Mouse (Mus musculus) kidney, embryonic 14.5 days (tissue): ENCODE measurements around the gene Il2rb. TPM values are rescaled to one million over a fixed set of nuclear protein-coding genes. Genes with fewer than 3 reads are reported as not detected.

ENCODE experiments used
- ATAC-seq: fragments of 200-750 bp; cut with Nextera tagmentation; 2 replicates; pipeline ENCODE4 v1.8.0; 2017; ENCODE audit warnings: moderate number of reproducible peaks, mild to moderate bottlenecking, moderate TSS enrichment, moderate library complexity; ENCODE audit not compliant: low FRiP score, low TSS enrichment
- H3K27ac ChIP-seq: fragments of 300-500 bp; sonication (generic); 2 replicates; pipeline ENCODE4 v1.5.1; 2014; ENCODE audit warnings: low read depth, mild to moderate bottlenecking, low read length, moderate library complexity, mixed read lengths
- H3K27me3 ChIP-seq: fragments of 300-500 bp; sonication (generic); 2 replicates; pipeline ENCODE4 v1.6.1; 2014; ENCODE audit warnings: mild to moderate bottlenecking, low read length; ENCODE audit not compliant: control insufficient read depth, insufficient read depth
- H3K36me3 ChIP-seq: fragments of 300-500 bp; sonication (generic); 2 replicates; pipeline ENCODE4 v1.6.1; 2014; ENCODE audit warnings: low read length, mixed read lengths; ENCODE audit not compliant: control insufficient read depth, insufficient read depth
- H3K4me1 ChIP-seq: fragments of 300-500 bp; sonication (generic); 2 replicates; pipeline ENCODE4 v1.6.1; 2014; ENCODE audit warnings: low read length, mixed read lengths; ENCODE audit not compliant: control insufficient read depth, insufficient read depth
- H3K4me2 ChIP-seq: fragments of 300-500 bp; sonication (generic); replicated peaks from 2 replicates; pipeline ENCODE4 v1.6.1; 2014; ENCODE audit warnings: low read depth, mild to moderate bottlenecking, low read length
- H3K4me3 ChIP-seq: fragments of 300-500 bp; sonication (generic); 2 replicates; pipeline ENCODE4 v1.5.1; 2014; ENCODE audit warnings: mild to moderate bottlenecking, low read length
- H3K9ac ChIP-seq: fragments of 300-500 bp; sonication (generic); 2 replicates; pipeline ENCODE4 v1.6.1; 2014; ENCODE audit warnings: low read depth, mild to moderate bottlenecking, low read length, moderate library complexity
- H3K9me3 ChIP-seq: fragments of 300-500 bp; sonication (generic); 2 replicates; pipeline ENCODE4 v1.6.1; 2016; ENCODE audit warnings: low read length; ENCODE audit not compliant: control insufficient read depth
- WGBS: fragments of 180-500 bp; shearing (Covaris S2); extraction: QIAGEN DNeasy Blood & Tissue Kit; methylation state at CpG from one replicate; pipeline ENCODE4 v1.1.7; 2014; 5-methylcytosine and 5-hydroxymethylcytosine counted together
- polyA plus RNA-seq: library from polyadenylated mRNA; unstranded; fragments of >200 nt; fragmentation: Nextera tagmentation; extraction: Ambion mirVana; gene quantifications from 2 replicates; pipeline ENCODE4 v1.2.1, GENCODE M21; 2014

The Il2rb gene
- polyA plus RNA-seq, 1 experiment from 2014 or later: 0.60 TPM

- 54% methylated on average over 10 of the region's 10 CpGs for WGBS
- Histone ChIP-seq H3K27ac (no peak overlapping the region), H3K36me3 (no peaks in the 10 kb centered on the region), H3K9ac (no peak overlapping the region), H3K27me3 (no peaks in the 10 kb centered on the region), H3K4me2 (no peak overlapping the region), H3K4me1 (peaks cover 25% of the 10 kb centered on the region), H3K9me3 (no peaks in the 10 kb centered on the region), H3K4me3 (no peak overlapping the region)
- no peak for ATAC-seq
Measured at GRCm38 (mm10) chr15:78533346-78533835, 38.3 kb upstream of the Il2rb start.

GRCm38 (mm10) chr15:78532566-78533345 is 37.7 kb upstream of the Il2rb start:
- ATAC-seq: no peak
- Histone ChIP-seq H3K27ac (no peak overlapping the region), H3K4me3 (no peak overlapping the region), H3K36me3 (no peaks in the 10 kb centered on the region), H3K9me3 (no peaks in the 10 kb centered on the region), H3K4me1 (peaks cover 25% of the 10 kb centered on the region), H3K4me2 (no peak overlapping the region), H3K27me3 (no peaks in the 10 kb centered on the region), H3K9ac (no peak overlapping the region)
- WGBS: 67% methylated on average over 10 of the region's 10 CpGs

- Histone ChIP-seq H3K27ac (peak overlapping the region; percentile 75), H3K36me3 (no peaks in the 10 kb centered on the region), H3K4me3 (peak overlapping the region; percentile 34; the same call in 1 of the 2 replicates), H3K9me3 (no peaks in the 10 kb centered on the region), H3K4me2 (peak overlapping the region; percentile 57), H3K27me3 (no peaks in the 10 kb centered on the region), H3K9ac (peak overlapping the region; percentile 70), H3K4me1 (peaks cover 25% of the 10 kb centered on the region)
- ATAC-seq: peak; percentile 78
- WGBS: under 1% methylated on average over 25 of the region's 25 CpGs
Measured at GRCm38 (mm10) chr15:78531901-78532469, 36.9 kb upstream of the Il2rb start.

GRCm38 (mm10) chr15:78531451-78531720 is 36.3 kb upstream of the Il2rb start:
- H3K9me3 ChIP-seq: no peaks in the 10 kb centered on the region
- 75% methylated on average over 4 of the region's 4 CpGs for WGBS
- H3K27ac ChIP-seq: peak overlapping the region; percentile 75
- no peak overlapping the region; the same call in 1 of the 2 replicates for H3K4me3 ChIP-seq
- H3K27me3 ChIP-seq: no peaks in the 10 kb centered on the region
- peak overlapping the region; percentile 70 for H3K9ac ChIP-seq
- H3K36me3 ChIP-seq: no peaks in the 10 kb centered on the region
- ATAC-seq: no peak
- H3K4me1 ChIP-seq: peaks cover 25% of the 10 kb centered on the region
- H3K4me2 ChIP-seq: peak overlapping the region; percentile 57

GRCm38 (mm10) chr15:78530671-78531450 is 35.8 kb upstream of the Il2rb start, which contains the start of gene C1qtnf6:
Gene C1qtnf6, minus strand, starts transcription at chr15:78531416.
- H3K4me1 ChIP-seq: peaks cover 25% of the 10 kb centered on the region

GRCm38 (mm10) chr15:78530141-78530540 is 35.1 kb upstream of the Il2rb start:
- Histone ChIP-seq H3K9me3 (no peaks in the 10 kb centered on the region), H3K36me3 (no peaks in the 10 kb centered on the region), H3K9ac (peak overlapping the region; percentile 56; the same call in 1 of the 2 replicates), H3K4me3 (peak overlapping the region; percentile 37; the same call in 1 of the 2 replicates), H3K4me2 (peak overlapping the region; percentile 51), H3K27me3 (no peaks in the 10 kb centered on the region), H3K4me1 (peaks cover 25% of the 10 kb centered on the region), H3K27ac (no peak overlapping the region; the same call in 1 of the 2 replicates)
- ATAC-seq: no peak
- WGBS: 78% methylated on average over 3 of the region's 3 CpGs

More at GRCm38 (mm10) chr15:78530671-78531450, 35.8 kb upstream of the Il2rb start, which contains the start of gene C1qtnf6:
- Histone ChIP-seq H3K36me3 (no peaks in the 10 kb centered on the region), H3K9ac (peak within 1 kb of the TSS; percentile 70), H3K27me3 (no peaks in the 10 kb centered on the region), H3K9me3 (no peaks in the 10 kb centered on the region), H3K4me2 (peak within 1 kb of the TSS; percentile 57), H3K4me3 (peak within 1 kb of the TSS; percentile 34; the same call in 1 of the 2 replicates), H3K27ac (peak within 1 kb of the TSS; percentile 75)
- WGBS: 67% methylated on average over 17 of the region's 17 CpGs
- no peak for ATAC-seq

GRCm38 (mm10) chr15:78529428-78529990 is 34.4 kb upstream of the Il2rb start:
- H3K4me3 ChIP-seq: peak overlapping the region; percentile 37
- H3K4me1 ChIP-seq: peaks cover 25% of the 10 kb centered on the region
- WGBS: 1% methylated on average over 15 of the region's 15 CpGs
- peak overlapping the region; percentile 51 for H3K4me2 ChIP-seq
- H3K36me3 ChIP-seq: no peaks in the 10 kb centered on the region; the same call in 1 of the 2 replicates
- no peaks in the 10 kb centered on the region for H3K9me3 ChIP-seq
- H3K27me3 ChIP-seq: no peaks in the 10 kb centered on the region
- peak; percentile 73 for ATAC-seq
- peak overlapping the region; percentile 88 for H3K27ac ChIP-seq
- H3K9ac ChIP-seq: peak overlapping the region; percentile 56

GRCm38 (mm10) chr15:78528726-78529411 is 33.8 kb upstream of the Il2rb start:
- WGBS: 50% methylated on average over 11 of the region's 11 CpGs
- peaks cover 25% of the 10 kb centered on the region for H3K4me1 ChIP-seq
- H3K9ac ChIP-seq: peak overlapping the region; percentile 56

More at GRCm38 (mm10) chr15:78528726-78529411, 33.8 kb upstream of the Il2rb start:
- ATAC-seq: no peak; the same call in 1 of the 2 replicates
- Histone ChIP-seq H3K9me3 (no peaks in the 10 kb centered on the region), H3K27ac (peak overlapping the region; percentile 88), H3K4me2 (peak overlapping the region; percentile 51), H3K36me3 (no peaks in the 10 kb centered on the region; the same call in 1 of the 2 replicates), H3K27me3 (no peaks in the 10 kb centered on the region), H3K4me3 (peak overlapping the region; percentile 37)
